Mouse (Mus musculus) embryonic fibroblast, embryonic 13.5 days (primary cell): ENCODE data around the gene Pank4.

ENCODE experiments used
- CTCF ChIP-seq: IDR thresholded peaks from 2 replicates; pipeline ENCODE4 v1.5.1; 2011; ENCODE audit warnings: mild to moderate bottlenecking, control low read depth, low read length, moderate library complexity, borderline replicate concordance; ENCODE audit not compliant: insufficient read depth
- POLR2A ChIP-seq: IDR thresholded peaks from 2 replicates; pipeline ENCODE4 v1.6.1; 2011; ENCODE audit warnings: low read depth, mild to moderate bottlenecking, control low read depth, low read length, moderate library complexity

DNA sequence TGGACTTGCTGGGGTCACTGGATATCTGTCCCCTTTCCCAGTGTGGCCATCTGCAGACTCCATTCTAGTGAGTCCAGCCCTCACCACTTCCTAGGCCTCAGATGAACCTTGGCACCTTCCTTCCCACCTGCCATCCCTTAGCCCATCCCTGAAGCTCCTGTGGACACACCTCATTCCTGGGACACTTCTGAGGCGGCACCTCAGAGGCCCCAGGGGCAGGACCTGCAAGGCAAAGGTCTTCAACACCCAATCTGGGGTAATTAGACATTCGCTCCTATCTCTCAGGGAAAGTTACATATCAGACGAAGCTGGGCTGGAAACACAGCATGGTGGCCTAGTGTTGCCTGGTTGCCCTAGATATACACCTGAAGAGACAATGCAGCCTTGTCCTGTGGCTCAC is 49.2 kb upstream of the Pank4 start:
- no peak for TF ChIP-seq POLR2A
- no peak for TF ChIP-seq CTCF
